Mouse (Mus musculus): Measurements from ENCODE around the gene Atg13. TPM values are rescaled to one million over a fixed set of nuclear protein-coding genes. Genes with fewer than 3 reads are reported as not detected.

Atg13 gene
- polyA plus RNA-seq, 1 experiment from 2014 or later, result 14.7 TPM

DNA sequence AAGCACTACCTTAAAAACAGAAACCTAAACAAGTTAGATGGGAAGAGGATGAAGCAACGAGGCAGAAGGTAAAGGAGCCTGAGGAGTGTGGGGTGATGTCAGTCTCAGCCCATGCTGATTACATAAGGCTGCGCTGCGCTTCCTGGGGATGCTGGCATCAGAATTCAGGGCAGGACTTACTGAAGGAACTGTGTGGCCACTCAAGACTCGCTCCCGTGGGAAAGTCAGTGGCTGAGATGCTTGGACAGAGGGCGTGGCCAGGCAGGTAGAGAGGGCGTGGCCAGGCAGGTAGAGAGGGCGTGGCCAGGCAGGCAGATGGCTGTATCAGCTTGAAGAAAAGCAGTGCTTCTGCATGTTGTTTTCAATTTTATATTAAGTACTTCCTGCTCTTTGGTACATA lies 26.5 kb downstream of the Atg13 start:
- H3K4me1 ChIP-seq, result no peaks in the 10 kb centered on the region
- H3K4me2 ChIP-seq, result no peak overlapping the region
- no peaks in the 10 kb centered on the region for H3K27me3 ChIP-seq (replicated peaks)
- no peaks in the 10 kb centered on the region for H3K9me3 ChIP-seq (replicated peaks)
- WGBS (ENCODE audit: insufficient replicate concordance), result 73% methylated on average over 8 of the region's 8 CpGs
- H3K36me3 ChIP-seq, result peaks cover 78% of the 10 kb centered on the region
- no peak for ATAC-seq
- no peak overlapping the region for H3K4me3 ChIP-seq
- no peak overlapping the region for H3K9ac ChIP-seq
- no peak overlapping the region for H3K27ac ChIP-seq

DNA sequence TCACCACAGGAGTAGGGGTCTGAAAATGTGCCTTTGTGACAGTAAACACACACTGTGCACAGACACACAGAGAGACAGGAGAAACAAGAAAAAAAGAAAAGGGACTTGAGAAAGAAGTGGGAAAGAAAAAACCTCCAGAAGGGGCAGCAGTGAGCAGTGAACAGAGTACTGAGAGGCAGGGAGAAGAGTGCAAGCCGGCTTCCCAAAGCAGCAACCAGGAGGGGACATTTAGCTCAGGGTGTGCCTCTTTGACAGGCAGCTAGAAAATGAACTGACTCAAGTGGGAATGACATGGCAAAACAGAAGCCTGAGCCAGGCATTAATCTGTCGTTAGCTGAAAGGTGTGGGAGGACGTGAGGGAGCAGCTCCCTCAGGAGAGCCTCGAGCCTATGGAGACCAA lies 27.5 kb downstream of the Atg13 start:
- ATAC-seq, result peak; percentile 51
- H3K36me3 ChIP-seq, result peaks cover 80% of the 10 kb centered on the region
- no peak overlapping the region for H3K27ac ChIP-seq

DNA sequence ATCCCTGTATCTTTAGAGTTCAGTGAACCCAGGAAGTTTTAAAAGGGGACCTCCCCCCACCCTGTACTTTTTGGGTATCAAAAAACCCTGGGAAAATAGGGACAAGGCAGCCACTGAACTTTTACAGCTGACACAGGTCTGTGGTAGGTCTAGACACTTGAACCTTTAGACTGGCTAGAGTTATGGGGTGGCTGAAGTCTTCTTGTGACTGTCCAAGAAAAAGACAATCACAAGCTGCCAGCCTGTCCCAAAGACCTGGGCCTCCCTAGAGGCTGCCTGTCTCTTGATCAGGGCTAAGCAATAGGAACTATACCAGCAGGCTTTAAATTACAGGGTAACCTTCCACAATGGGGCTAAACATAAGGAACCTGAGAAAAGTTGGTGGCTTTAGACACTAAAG lies 33.4 kb downstream of the Atg13 start:
- Histone ChIP-seq H3K4me3 (no peak overlapping the region), H3K36me3 (peaks cover 93% of the 10 kb centered on the region)
- ATAC-seq, result no peak

More for the DNA sequence above, 27.5 kb downstream of the Atg13 start:
- H3K27me3 ChIP-seq (replicated peaks), result no peaks in the 10 kb centered on the region
- no peaks in the 10 kb centered on the region for H3K4me1 ChIP-seq
- no peaks in the 10 kb centered on the region for H3K9me3 ChIP-seq (replicated peaks)
- no peak overlapping the region for H3K4me2 ChIP-seq
- WGBS (ENCODE audit: insufficient replicate concordance), result 38% methylated on average over 4 of the region's 4 CpGs
- no peak overlapping the region for H3K9ac ChIP-seq
- no peak overlapping the region for H3K4me3 ChIP-seq

DNA sequence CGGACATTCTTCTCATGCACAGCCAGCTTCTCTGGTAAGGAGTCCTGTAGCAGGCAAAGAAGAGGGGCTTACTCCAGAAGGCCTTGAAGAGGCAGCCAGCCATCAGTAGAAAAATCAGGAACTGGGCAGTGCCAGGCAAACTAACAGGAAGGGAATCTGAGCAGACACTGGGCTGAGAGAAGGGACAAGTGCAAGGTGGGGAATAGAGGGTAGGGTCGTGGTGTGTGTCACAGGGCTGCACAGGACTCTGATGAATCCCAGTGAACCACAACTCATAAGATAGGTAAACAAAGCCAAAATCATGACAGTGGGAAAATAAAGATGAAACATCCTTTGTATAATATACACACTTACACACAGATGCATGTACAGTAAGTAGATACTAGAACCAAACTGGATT lies 34.0 kb downstream of the Atg13 start:
- no peak overlapping the region for H3K4me2 ChIP-seq
- no peaks in the 10 kb centered on the region for H3K9me3 ChIP-seq (replicated peaks)
- no peak overlapping the region for H3K27ac ChIP-seq
- no peaks in the 10 kb centered on the region for H3K4me1 ChIP-seq
- H3K27me3 ChIP-seq (replicated peaks), result no peaks in the 10 kb centered on the region
- H3K4me3 ChIP-seq, result no peak overlapping the region
- whole genome bisulfite sequencing (ENCODE audit: insufficient replicate concordance), result 57% methylated on average over 2 of the region's 2 CpGs
- no peak overlapping the region for H3K9ac ChIP-seq
- H3K36me3 ChIP-seq, result peaks cover 93% of the 10 kb centered on the region
- ATAC-seq, result no peak

More for the DNA sequence above, 33.4 kb downstream of the Atg13 start:
- no peaks in the 10 kb centered on the region for H3K4me1 ChIP-seq
- H3K9me3 ChIP-seq (replicated peaks), result no peaks in the 10 kb centered on the region
- H3K9ac ChIP-seq, result no peak overlapping the region
- H3K27ac ChIP-seq, result no peak overlapping the region
- H3K27me3 ChIP-seq (replicated peaks), result no peaks in the 10 kb centered on the region
- no peak overlapping the region for H3K4me2 ChIP-seq

DNA sequence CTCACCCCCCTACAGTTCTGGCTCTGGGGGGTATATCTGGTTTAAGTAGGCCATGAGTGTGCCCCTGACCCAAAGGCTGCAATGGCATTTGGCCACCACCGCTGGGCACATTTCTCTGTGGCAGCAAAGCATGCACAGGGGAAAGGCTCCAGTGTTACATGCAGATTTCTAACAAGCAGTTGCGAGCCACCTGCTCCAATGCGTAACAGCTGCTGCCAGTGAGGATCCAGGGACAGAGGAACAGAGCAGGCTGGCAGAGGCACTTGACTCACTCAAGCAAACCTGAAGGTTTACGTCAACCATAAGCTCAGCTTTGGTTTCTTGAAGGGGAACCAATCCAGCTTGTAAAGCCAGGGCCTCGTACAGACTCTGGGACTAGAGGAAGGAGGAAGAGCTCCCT lies 35.5 kb downstream of the Atg13 start:
- Histone ChIP-seq H3K4me2 (no peak overlapping the region), H3K4me1 (no peaks in the 10 kb centered on the region), H3K27ac (no peak overlapping the region), H3K27me3 (replicated peaks) (no peaks in the 10 kb centered on the region), H3K9me3 (replicated peaks) (no peaks in the 10 kb centered on the region), H3K4me3 (no peak overlapping the region), H3K9ac (no peak overlapping the region), H3K36me3 (peaks cover 93% of the 10 kb centered on the region)
- 90% methylated on average over 5 of the region's 5 CpGs for WGBS (ENCODE audit: insufficient replicate concordance)
- no peak for ATAC-seq

DNA sequence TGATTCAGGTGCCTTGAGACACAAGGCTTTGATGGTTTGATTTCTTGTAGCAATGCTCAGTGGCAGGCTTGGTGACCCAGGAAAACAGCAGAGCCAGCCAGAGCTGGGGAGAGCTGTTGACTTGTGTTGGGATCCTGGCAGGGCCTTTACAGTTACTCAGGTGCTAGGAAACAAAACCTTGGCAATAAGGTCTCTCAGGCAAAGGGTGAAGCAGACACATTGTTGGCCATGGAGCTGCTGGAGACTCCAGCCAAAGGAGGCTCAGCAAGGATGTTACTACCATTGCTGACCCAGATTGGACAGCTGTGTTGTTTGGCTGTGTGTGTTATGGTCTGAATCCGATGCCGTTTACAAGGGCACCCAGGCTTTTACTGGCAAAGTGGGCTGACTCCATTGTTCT lies 36.8 kb downstream of the Atg13 start:
- H3K27me3 ChIP-seq (replicated peaks), result no peaks in the 10 kb centered on the region
- H3K4me3 ChIP-seq, result no peak overlapping the region
- no peak overlapping the region for H3K27ac ChIP-seq
- H3K4me2 ChIP-seq, result no peak overlapping the region
- no peaks in the 10 kb centered on the region for H3K4me1 ChIP-seq
- no peak overlapping the region for H3K9ac ChIP-seq
- WGBS (ENCODE audit: insufficient replicate concordance), result 86% methylated on average over 2 of the region's 2 CpGs
- peaks cover 93% of the 10 kb centered on the region for H3K36me3 ChIP-seq
- H3K9me3 ChIP-seq (replicated peaks), result no peaks in the 10 kb centered on the region
- ATAC-seq, result no peak

DNA sequence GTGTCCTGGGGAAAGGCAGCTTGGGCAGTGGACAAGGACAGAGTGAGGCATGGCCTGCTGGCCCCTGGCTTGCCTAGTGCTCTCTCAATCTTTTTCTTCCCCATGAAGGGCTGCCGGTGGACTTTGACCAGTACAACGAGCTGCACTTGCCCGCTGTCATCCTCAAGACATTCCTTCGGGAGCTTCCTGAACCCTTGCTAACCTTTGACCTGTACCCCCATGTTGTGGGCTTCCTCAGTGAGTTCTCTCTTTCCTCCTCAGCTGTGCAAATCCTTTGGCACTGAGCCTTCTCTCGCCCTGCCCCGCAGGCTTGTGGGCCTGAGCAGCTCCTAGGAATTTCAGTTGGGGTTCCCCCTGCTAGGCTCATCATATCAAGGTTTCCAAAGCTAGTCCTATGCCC lies 40.3 kb downstream of the Atg13 start:
- no peaks in the 10 kb centered on the region for H3K27me3 ChIP-seq (replicated peaks)
- H3K9ac ChIP-seq, result no peak overlapping the region
- H3K27ac ChIP-seq, result no peak overlapping the region
- no peaks in the 10 kb centered on the region for H3K4me1 ChIP-seq
- peaks cover 88% of the 10 kb centered on the region for H3K36me3 ChIP-seq
- 74% methylated on average over 6 of the region's 6 CpGs for WGBS (ENCODE audit: insufficient replicate concordance)
- H3K9me3 ChIP-seq (replicated peaks), result no peaks in the 10 kb centered on the region
- no peak for ATAC-seq
- H3K4me2 ChIP-seq, result no peak overlapping the region
- no peak overlapping the region for H3K4me3 ChIP-seq

DNA sequence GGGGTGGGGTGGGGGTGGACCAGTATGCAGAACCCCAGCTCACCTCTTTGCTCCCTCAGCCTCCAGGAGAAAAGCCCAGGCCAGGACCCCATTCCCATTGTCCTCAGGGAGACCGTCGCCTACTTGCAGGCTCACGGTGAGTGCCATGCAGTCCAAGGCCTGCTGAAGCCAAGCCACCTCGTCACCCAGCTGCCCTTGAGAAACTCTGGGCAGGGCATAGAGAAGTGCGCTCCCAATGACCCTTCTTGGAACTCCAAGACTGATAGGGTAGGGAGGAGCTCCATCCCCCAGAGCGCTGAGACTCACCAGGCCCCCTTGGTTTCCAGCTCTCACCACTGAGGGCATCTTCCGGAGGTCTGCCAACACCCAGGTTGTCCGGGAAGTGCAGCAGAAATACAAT lies 41.0 kb downstream of the Atg13 start:
- no peaks in the 10 kb centered on the region for H3K4me1 ChIP-seq
- WGBS (ENCODE audit: insufficient replicate concordance), result 84% methylated on average over 8 of the region's 8 CpGs
- ATAC-seq, result no peak
- H3K27ac ChIP-seq, result no peak overlapping the region
- no peak overlapping the region for H3K9ac ChIP-seq
- no peak overlapping the region for H3K4me3 ChIP-seq
- H3K9me3 ChIP-seq (replicated peaks), result no peaks in the 10 kb centered on the region
- peaks cover 88% of the 10 kb centered on the region for H3K36me3 ChIP-seq
- H3K4me2 ChIP-seq, result no peak overlapping the region
- no peaks in the 10 kb centered on the region for H3K27me3 ChIP-seq (replicated peaks)

DNA sequence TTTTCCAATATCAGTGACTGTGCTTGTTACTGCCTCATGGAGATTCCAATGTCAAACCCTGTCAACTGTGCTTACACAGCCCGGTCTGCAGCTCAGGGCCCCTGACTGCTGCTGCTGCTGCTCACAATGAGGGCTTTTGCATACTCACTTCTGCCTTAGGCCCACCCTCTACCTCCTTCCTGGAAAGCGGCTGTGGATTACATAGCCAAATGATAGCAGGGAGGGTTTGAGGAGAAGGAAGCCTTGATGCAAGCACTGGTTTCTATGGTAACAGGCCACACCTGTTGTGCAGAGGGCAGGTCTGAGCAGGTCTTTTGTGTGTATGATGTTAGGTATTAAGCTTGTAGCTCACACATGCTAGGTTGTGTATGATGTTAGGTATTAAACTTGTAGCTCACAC lies 42.6 kb downstream of the Atg13 start:
- Histone ChIP-seq H3K27me3 (replicated peaks) (no peaks in the 10 kb centered on the region), H3K4me2 (no peak overlapping the region), H3K9me3 (replicated peaks) (no peaks in the 10 kb centered on the region), H3K4me3 (no peak overlapping the region), H3K9ac (no peak overlapping the region), H3K4me1 (no peaks in the 10 kb centered on the region), H3K36me3 (peaks cover 91% of the 10 kb centered on the region), H3K27ac (no peak overlapping the region)
- no peak for ATAC-seq
- WGBS (ENCODE audit: insufficient replicate concordance), result 71% methylated on average over 2 of the region's 2 CpGs

DNA sequence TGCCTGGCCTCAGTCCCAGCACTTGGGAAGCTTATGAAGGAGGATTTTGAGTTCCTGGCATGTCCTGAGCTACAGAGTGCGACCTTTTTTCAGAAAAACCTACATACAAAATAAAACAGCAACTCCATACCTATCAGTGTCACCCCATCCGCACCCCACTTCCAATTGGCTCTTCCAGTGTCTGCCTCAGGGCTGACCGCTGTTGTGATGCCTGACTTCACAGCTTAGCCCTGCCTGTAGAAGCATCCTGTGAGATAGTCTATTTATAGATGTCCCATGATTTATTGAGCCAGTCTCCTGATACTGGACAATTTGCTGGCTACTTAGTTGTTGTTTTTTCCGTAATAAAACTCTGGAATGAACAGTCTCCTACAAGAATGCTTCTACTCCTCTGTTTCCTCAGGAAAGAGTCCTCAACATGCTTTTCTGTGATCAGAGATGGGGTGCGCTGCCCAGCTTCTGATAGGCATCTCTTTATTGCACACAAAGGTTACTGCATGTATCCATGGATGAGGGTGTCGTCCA lies 43.9 kb downstream of the Atg13 start:
- 88% methylated on average over 6 of the region's 6 CpGs for WGBS (ENCODE audit: insufficient replicate concordance)
- no peaks in the 10 kb centered on the region for H3K27me3 ChIP-seq (replicated peaks)
- peaks cover 92% of the 10 kb centered on the region for H3K36me3 ChIP-seq

DNA sequence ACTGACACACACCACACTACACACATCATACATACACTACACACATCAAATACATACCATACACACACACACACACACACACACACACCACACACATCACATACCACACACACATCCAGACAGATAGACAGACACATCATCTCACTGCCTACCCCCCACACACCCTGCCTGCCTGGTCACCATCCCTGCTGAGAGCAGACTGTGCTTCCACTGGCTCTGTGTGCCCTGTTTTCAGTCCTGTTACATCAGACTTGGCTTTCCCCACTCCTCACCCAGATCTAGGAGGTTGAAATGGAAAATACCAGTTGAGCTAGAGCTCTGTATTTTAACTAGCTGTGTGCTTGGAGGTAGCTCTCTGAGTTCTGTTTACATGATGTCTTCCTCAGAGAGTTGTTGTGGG lies 45.6 kb downstream of the Atg13 start:
- Histone ChIP-seq H3K4me1 (no peaks in the 10 kb centered on the region), H3K4me2 (no peak overlapping the region), H3K9ac (no peak overlapping the region), H3K27ac (no peak overlapping the region), H3K27me3 (replicated peaks) (no peaks in the 10 kb centered on the region), H3K4me3 (no peak overlapping the region), H3K36me3 (peaks cover 90% of the 10 kb centered on the region), H3K9me3 (replicated peaks) (no peaks in the 10 kb centered on the region)
- ATAC-seq, result no peak

More for the DNA sequence above, 43.9 kb downstream of the Atg13 start:
- no peak overlapping the region for H3K4me2 ChIP-seq
- no peak overlapping the region for H3K27ac ChIP-seq
- H3K4me1 ChIP-seq, result no peaks in the 10 kb centered on the region
- H3K9me3 ChIP-seq (replicated peaks), result no peaks in the 10 kb centered on the region
- ATAC-seq, result no peak
- no peak overlapping the region for H3K4me3 ChIP-seq
- no peak overlapping the region for H3K9ac ChIP-seq

DNA sequence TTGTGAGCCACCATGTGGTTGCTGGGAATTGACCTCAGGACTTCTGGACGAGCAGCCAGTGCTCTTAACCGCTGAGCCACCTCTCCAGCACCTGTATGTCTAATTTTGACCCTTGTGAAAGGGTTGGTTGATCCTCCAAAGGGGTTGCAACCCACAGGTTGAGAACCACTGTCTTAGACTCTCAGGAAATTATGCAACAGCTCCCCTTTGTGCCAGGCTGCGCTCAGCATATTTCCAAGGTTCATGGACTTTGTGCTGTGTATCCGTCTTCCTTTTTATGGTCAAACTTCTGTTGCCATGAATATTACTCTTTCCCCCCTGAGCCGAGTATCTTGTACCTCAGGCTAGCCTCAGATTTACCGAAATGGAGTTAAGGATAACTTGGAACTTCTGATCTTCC lies 49.4 kb downstream of the Atg13 start:
- Histone ChIP-seq H3K4me1 (no peaks in the 10 kb centered on the region), H3K4me3 (no peak overlapping the region), H3K36me3 (peaks cover 92% of the 10 kb centered on the region), H3K27me3 (replicated peaks) (no peaks in the 10 kb centered on the region), H3K27ac (no peak overlapping the region), H3K9me3 (replicated peaks) (no peaks in the 10 kb centered on the region), H3K4me2 (no peak overlapping the region), H3K9ac (no peak overlapping the region)
- 80% methylated on average over 6 of the region's 6 CpGs for WGBS (ENCODE audit: insufficient replicate concordance)
- no peak for ATAC-seq

DNA sequence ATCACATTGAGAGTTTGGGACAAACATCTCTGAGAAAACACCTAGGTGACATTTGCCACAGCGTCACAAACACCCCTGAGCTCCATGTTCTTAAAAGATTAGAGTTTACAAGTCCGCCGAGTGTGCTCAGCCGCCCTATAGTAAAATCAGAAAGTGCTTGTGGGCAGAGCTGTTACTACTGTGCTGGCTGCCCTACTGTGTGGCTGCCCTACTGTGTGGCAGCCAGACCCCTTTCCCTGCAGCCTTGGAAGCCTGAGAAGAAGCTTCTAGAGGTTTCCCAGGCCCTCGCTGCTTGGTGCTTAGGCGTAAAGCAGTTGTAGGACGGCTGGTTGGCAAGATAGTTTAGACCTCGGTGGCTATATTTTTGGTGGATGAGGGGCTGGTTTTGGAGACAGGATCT lies 50.7 kb downstream of the Atg13 start:
- H3K9me3 ChIP-seq (replicated peaks), result no peaks in the 10 kb centered on the region
- H3K4me1 ChIP-seq, result no peaks in the 10 kb centered on the region
- no peaks in the 10 kb centered on the region for H3K27me3 ChIP-seq (replicated peaks)
- no peak overlapping the region for H3K4me3 ChIP-seq
- no peak for ATAC-seq
- peaks cover 97% of the 10 kb centered on the region for H3K36me3 ChIP-seq
- H3K9ac ChIP-seq, result no peak overlapping the region
- WGBS (ENCODE audit: insufficient replicate concordance), result 84% methylated on average over 8 of the region's 8 CpGs
- no peak overlapping the region for H3K4me2 ChIP-seq
- no peak overlapping the region for H3K27ac ChIP-seq
